Comparison of ENCODE assay signal across 16 mouse cellular contexts in the genomic region with DNA sequence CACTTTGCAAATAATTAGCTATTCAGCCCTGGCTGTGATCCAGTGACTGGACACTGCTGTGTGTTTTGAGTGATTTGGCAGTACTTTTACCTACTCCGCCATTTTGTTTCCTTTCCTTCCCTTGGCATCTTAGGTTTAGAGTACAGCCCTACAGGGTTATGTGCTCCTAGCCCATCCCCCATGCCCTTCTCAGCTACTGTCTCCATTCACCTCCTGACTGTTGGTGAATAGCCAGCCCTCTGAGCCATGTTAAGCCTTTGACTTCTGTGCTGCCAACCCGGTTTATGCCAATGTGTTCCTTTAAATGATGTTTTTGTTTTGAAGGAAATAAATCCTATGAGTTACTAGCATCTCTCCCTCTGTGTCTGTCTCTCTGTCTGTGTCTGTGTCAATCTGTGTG.
DNase-seq lines count a peak whose midpoint lies in the region; ATAC-seq lines count a peak whose summit lies in the region.
"Had no signal": no experiment of that assay in that cellular context is flagged by ENCODE, and none has a peak within 500 bp of the region (broad histone marks: within the 10 kb centered on the region; RNA-seq: fewer than 3 reads in every experiment).

No protein-coding gene starts in this region.

- ATAC-seq in megakaryocyte progenitor cell, adult 5-6 weeks (replicated peaks; ENCODE audit: poor library complexity), result no peak
- ATAC-seq: activated CD4-positive, CD25-positive, alpha-beta regulatory T cell, adult 4 months; forebrain, embryonic 14.5 days; forebrain, postnatal 0 days; Patski had no signal

- DNase-seq in cerebellum, postnatal 10 days, result peak; percentile 72 to 81
- DNase-seq in cerebellum, postnatal 25 days, result no peak
- DNase-seq in kidney, adult 9 months, result peak; percentile 12
- no peak for DNase-seq in kidney, postnatal 10 days
- DNase-seq in ES-CJ7 (ENCODE audit: low read depth, low spot score), result peak; percentile 49
- DNase-seq: adrenal gland, adult 8-10 months; adrenal gland, postnatal 25 days; cerebellum, adult 11-12 months; cerebellum, adult 9-10 months; forebrain, postnatal 0 days; gastrocnemius, adult 2 months; gastrocnemius, postnatal 14 days had no signal

Comparison
In these comparisons a context has a peak if more than half of its experiments do, and no peak if none do; other contexts are left out.
1. DNase-seq: peak in cerebellum, postnatal 10 days (2 of 2), kidney, adult 9 months (single experiment) and ES-CJ7 (single experiment); none in cerebellum, postnatal 25 days (0 of 2) and kidney, postnatal 10 days (single experiment).